Mouse (Mus musculus) CD4-positive helper T cell, adult 2 months (primary cell): ENCODE data around the gene Arl16.
"Not testable (repeated sequence)": the region's sequence is repeated elsewhere in the genome, so short reads cannot be mapped to it uniquely, and the experiment has no call there.

Source experiments
- DNase-seq: peaks from one replicate; pipeline ENCODE4 v3.0.0-alpha.2; 2012; ENCODE audit warnings: low read depth, missing footprints, low spot score

The Arl16 gene

DNA sequence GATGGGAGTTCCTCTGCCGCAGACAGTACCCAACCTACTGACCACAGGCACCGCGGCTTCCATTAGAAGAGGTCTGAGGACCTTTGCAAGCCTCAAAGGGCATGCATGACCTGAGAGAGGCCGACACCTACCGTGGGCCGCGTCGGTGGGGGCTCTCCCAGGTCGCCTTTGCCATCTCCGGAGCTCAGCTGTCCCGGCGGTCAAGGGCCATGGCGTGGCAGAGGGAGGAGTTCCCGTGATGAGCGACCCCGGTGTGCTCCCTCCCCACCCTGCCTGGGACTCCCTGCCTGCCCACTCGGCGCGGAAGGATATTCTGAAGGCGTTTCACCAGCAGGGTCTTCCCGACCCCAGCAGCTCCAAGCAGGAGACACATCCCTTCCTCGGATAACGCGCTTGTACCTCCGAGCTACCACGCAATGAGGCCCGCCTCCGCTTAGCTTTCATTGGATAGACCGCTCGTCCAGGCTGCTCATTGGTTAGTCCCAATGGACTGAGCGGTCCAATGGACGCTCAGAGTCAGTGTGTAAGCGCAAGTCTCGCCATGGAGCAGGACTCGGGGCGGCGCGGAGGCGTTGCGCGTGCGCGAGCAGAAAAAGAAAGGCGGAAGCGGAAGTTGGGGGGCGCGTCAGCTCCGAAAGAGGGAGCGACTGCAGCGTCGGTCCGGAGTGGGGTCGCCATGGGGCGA, at the start of gene Arl16:
Gene Arl16 (minus strand): TSS at position 557 of the 685 bp plus-strand sequence.
- peak; percentile 98 for DNase-seq

DNA sequence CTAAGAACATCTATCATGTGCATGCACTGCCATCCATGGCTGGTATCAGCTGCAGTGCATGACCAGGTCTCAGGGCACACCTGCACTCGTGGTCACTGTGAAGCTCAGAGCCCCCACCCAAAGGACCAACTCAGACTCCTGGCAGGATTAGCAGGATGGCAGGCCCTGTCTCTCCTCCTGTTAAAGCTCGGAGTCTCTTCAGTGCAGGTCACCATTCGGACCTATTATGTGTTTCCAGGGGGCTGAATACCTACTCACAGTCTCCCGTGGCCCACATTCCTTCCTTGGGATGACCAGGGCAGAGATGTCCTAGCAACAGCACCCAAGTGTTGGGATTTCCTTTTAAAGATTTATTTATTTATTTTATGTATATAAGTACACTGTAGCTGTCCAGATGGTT, 49.7 kb upstream of the Arl16 start:
- DNase-seq = no peak

DNA sequence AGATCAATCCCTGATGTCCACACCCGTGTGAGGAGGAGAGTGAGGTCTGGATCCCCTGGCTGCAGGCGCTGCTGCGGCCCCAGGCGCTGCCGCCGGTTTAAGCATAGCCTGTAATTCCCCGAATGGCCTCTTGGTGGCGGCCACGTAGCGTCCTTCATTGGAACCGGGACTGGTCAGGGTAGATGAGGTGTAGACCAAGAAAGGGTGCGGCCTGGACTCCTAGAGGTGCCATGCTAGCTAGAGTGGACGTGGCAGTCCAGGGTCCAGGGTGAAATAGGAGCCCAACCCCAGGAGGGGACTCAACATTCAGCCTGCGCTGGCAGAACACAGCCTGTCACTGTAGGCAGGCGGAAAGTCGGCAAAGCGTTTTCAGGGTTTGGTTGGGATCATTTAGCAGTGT, 48.2 kb upstream of the Arl16 start:
- peak; percentile 73 for DNase-seq

DNA sequence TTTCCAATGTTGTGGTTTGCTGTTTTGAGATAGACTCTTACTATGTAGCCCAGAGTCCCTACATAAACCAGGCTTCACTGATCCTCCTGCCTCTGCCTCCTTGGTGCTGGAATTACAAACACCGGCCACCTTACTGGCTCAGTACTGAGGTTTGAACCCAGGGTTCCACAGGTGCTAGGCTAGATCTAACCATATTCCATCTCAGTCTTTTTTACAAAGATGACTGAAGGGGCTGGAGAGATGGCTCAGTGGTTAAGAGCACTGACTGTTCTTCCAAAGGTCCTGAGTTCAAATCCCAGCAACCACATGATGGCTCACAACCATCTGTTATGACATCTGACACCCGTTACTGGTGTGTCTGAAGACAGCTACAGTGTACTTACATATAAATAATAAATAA, 46.9 kb upstream of the Arl16 start:
- DNase-seq = not testable (repeated sequence)

DNA sequence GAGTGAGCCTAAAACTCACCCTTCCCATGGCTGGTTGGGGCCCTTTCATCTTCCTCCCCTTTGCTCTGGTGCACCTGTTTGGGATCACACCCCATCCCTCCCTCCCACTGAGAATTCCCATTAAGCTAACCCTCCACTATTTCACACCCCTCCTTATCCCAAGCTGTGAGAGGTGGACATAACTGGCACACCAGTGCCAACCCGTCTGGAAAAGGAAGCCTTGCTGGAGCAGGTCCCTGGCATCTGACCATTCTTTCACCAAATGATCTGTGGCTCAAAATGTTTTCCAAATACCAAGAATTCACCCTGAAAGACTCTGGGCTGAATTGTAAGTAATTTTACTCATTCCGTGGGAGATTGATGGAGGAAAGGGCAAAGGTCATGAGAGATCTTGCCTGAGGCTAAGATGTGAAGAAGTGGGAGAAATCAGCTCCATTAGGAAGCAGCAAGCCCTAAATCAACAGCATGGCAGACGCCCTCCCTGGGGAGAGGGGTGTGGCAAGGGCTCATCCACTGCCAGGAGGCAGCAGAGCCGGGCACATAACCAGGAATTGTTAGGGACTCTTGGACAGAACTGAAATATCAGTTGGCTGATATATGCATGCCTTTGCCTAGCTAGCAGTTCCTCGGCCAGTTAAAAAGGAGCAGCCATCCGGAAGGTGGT, 45.5 kb upstream of the Arl16 start:
- no peak for DNase-seq

DNA sequence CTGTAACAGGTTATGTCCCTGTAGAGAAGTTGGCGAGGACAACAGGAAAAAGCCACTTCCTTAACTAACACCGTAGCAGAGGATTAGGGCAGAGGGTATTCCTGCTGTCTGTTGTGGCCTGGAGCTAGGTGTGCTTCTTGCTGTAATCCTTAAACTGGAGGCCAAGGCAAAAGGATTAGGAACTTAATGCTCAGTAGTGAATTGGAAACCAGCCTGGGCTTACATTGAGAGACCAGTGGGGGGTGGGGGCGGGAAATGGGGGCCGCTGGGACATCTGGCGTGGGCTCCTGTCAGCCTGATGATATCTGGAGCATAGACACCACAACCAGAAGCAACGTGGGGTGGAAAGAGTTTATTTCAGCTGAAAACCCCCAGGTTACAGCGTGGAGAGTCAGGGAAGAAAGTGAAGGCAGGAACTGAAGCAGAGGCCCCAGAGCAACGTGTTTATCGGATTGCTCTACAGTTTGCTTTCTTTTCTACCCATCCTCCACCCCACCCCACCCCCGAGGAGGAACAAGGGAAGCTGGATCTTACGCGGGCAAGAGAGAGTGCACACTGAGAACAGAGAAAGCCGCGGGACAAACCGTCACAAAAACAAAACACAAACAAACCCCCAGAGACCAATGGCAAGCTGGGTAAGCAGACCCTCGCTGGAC, 43.1 kb upstream of the Arl16 start:
- peak; percentile 66 for DNase-seq

DNA sequence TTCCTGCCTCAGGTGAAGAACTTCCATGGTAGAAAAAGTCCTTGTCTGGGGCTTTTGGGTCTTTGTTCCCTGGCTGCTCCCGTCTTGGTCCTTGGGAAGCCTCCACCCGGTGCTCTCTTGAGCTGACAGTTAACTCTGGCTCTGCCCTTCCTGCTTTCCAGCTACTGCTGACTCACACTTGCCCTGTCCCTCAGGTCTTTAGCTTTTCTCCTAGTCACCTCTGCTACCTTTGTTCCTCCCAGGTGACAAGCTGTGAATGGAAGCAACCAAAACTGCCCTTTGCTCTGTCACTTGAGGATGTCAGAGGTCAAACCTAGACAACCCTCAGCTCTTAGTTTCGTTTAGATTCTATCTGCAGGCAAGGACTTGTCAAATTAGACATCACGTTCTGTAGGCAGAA, 42.5 kb upstream of the Arl16 start:
- peak; percentile 19 for DNase-seq

DNA sequence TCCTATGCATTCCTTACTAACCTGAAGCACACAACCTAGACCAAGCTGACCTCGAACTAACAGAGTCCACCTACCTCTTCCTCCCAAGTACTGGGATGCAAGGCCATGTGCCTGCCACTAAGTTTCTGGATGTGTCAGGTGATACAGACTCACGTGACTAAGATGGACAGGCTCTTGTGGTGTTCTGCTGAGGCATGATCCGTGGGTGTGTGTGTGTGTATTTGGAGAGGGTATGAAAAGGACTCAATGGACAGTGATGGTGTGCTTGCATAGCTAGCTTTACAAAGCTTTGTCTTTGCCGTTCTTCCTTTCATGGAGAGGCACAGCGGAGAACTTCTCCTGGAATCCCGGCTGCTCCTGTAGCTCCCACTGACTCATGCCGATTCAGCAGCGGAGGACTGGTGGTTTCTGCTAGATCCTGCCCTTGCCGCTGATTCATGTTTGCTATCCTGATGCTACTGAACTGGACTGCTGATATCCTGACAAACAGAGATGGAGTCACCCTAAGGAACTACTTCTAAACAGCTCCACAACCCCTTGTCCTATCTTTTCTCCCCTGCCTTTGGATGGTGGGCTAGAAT, 41.0 kb upstream of the Arl16 start:
- DNase-seq = no peak

DNA sequence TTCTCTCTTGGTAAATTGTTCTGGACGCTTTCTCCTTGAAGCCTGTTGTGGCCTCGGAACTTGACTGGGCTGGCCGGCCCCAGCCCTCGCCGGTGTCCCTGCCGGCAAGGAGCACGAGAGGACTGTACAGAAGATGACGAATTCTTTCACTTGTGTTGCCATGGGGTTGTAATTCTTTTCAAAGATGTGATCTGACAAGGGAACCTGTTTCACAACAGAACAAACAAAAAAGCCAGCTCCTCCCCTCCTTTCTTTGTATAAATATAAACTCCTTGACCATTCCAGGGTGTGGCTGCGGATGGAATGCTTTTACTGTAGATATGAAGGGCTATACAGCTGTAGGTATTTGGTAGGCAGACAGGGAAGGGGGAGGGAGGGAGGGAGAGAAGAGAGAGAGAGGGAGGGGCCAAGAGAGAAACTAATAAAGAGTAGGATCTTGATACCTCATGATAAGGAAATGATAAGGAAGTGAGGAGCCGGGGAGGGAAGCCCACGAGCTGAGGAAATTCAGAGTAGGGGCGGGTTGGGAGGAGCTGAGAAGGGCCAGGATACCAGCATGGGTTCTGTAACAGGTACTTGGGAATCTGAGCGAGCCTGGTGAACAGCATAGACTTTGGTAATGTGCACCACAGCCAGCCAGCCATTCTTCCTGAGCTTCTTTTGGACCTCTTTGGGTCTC, 40.3 kb upstream of the Arl16 start:
- no peak for DNase-seq

DNA sequence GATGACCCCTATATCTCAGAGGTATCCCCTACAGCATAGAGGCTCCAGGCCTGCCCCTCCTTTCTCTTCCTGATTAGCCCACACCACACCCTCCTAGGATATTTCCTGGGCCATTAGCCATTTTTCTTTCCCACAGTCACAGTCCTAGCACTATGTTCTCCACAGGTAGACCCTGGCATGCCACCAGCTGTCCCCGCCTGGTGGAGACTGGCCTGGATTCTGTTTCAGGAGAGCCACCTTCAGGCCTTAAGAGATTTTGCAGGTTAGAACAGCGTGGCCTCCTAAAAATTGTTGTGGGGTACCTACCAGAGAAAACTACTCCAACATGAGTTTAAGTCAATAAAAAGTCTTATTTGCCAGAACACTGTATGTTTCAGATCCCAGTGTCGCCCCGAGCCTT, 39.5 kb upstream of the Arl16 start:
- peak; percentile 26 for DNase-seq

DNA sequence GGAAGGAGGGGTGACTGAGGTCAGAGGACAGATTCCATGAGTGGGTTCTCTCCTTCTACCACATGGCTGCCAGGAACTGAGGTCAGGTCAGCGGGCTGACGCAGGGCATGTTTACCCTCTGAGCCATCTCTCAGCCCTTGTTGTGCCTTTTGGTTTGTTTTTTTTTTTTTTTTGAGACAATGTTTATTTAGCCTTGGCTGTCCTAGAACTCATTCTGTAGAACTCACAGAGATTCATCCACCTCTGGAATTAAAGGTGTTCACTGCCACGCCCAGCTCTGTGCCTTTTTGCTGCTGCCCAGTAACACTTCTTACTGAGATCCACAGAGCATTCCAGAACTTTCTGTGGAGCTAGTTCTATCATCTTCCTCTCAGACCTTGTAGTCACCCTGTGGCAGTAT, 38.3 kb upstream of the Arl16 start:
- no peak for DNase-seq

DNA sequence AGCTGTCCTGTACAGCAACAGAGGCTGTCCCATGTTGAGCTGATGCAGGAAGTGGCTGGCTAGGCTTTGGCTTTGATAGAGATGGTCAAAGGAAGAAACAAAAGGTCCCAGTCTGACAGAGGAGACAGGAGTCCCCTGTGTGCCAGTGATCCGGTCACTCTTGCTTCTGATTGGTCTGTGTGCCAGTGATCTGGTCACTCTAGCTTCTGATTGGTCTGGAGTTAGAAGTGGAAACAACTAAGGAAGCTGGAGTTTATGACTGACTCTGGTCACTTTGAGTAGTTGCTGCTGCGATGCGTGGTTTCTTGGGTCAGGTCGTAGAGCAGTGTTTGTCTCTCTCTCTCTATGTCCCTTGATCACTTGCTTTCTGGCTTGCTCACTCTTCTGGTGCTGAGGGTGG, 34.3 kb upstream of the Arl16 start:
- no peak for DNase-seq

DNA sequence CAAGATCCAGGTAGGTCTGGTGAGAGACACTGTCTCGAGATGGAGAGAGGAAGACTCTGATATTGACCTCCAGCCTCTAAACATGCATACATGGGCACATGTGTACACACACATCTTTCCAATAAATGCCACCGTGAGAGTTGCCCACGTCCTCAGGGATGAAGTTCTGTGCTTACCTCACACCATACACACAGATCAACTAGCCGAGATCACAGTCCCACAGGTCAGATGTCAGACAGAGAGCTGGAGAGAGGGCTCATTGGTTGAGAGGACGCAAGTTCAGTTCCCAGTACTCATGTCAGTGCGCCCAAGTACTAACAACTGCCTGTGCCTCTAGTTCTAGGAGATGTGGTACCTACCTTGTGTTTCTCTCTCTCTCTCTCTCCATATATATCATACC, 33.6 kb upstream of the Arl16 start:
- no peak for DNase-seq

DNA sequence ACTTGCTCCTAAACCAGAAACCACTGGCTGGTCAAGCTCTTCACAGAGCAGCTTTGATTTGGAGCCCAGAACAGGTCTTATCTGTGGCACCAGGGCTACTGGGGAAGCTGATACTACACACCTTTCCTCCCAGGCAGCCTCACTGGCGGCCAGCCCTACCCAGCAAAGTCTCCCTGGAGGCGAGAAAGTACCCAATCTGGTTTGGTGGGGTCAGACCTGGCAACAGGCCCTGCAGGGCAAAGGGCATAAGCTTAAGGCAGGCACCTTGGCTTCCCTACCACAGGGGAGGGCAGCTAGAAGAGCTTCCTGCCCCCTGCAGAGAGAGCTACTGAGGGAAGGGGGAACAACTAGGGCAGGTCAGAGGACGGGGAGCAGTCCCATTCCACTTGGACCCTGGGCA, 33.0 kb upstream of the Arl16 start:
- no peak for DNase-seq

DNA sequence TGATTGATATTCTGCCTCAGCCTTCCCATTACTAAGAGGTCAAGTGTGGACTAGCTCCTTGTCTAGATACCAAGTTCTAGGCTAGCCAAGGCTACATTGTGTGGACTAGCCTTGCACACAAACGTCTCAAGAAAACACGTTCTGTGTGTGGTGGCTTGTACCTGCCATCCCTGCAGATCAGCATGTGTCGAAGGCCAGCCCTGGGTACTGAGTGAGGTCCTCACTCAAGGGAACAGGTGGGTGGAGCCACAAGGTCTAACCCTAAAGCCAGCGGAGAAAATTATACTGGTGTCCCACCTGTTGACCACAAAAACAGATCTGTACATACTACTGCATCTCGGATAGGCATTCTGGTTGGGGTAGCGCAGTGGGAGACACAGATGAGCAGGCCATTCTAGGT, 32.5 kb upstream of the Arl16 start:
- DNase-seq = no peak

DNA sequence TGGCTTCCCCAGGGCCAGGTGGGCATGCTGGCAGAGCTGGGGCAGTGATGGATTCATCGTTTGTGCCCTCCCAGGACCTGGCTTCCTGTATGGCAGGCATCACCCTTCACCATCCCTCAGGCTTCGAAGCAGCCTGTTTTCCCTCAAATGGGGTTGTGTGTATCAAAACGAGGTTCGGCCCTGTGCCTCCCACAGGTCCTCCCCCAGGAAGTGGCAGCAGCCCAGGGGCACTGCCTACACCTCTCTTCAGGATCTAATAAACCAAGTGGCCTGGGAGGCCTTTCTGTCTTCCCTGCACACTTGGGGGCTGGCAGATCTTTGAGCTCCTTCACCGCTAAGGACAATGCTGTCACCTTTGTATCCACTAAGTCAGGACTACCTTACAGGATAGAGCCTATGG, 31.5 kb upstream of the Arl16 start:
- no peak for DNase-seq

DNA sequence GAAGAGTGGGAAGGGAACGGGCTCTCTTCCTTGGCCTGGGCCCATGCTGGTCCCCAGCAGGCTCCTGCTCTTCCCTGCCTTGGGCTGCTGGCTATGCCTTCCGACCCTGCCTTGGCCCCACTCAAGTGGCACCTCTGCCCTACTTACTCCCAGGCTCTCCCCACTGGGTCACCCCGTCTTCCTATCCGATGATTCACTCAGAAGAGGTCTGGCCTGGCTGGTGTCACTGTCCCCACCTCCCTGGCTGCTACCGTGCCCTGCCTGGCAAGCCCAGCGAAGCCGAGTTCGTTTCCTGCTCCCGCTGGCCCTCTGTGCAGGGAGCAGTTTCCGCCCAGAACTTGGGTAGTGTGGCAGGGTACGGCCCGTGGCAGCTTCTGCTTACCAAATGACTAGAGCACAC, 30.8 kb upstream of the Arl16 start:
- no peak for DNase-seq

DNA sequence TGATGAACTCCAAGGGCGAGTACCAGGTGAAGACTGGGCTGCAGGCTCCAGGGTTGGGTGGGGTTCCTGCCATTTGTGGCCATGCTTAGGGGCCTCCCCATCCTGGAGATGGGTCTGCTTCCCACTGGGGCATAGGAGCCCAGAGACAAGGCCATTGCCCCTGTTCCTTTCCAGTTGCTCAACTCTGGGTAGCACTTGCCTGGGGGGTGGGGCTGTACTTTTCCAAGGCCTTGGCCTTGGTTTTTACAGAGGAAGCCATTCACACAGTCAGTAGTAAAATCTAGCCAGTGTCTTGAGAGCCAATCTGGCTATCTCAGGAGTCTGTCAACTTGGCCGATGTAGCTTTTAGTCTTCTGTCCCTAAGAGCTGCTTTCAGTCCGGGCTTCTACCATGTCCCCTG, 30.0 kb upstream of the Arl16 start:
- no peak for DNase-seq

DNA sequence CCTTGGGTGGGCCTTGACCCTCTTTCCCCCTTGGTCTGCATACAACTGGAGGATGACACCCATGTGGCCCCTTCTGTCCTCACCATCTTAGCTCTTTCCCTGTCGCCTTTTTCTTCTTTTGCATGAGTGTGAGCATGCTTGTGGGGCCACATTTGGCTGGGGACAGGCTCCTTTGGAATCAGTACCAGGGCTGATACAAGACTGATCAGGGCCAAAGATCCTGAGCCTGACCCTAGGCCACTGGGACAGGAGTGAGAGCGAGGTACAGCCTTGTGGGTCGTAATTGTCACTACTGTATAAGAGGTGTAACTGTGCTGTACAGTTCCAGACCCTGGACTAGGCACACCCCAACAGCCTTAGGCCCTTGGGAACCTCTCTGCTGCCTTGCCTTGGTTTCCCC, 26.5 kb upstream of the Arl16 start:
- no peak for DNase-seq

DNA sequence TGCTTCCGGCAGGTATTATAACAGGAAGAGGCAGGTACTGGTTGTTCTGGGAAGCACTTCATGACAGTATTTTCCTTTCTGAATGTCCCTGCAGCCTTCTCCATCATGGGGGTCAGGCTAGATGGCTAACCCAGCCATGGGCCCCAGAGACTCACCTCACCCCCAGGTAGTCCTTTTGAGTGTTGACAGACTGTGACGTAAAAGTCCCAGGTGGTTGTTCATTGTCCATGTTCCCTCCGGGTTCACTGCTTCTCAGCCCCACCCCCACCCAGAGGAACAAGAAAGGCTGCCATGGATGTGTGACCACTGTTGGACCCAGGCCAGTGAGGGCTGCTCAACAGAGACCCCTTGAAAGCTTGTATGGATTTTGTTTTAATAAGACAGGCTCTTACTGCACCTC, 25.9 kb upstream of the Arl16 start:
- DNase-seq = no peak

DNA sequence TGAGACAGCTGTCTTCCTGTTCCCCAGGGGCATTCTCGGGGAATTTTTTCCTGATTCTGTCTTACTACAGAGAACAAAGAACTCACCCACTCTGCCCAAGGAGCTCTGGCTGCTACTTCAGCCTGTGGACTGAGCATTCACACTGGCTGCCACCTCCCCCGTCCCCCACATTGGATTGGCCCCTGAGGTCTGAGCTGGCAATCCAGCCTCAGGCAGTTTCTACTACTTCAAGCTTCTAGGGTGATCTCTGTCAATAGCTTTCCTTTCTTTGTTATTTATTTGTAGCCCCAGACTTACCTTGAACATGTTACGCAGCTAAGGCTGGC, 25.4 kb upstream of the Arl16 start:
- DNase-seq = no peak
